8 mouse cellular contexts compared by ENCODE assay signal in genomic region chrX:106027343-106027674, GRCm38 (mm10). TPM values are rescaled to one million over a fixed set of nuclear protein-coding genes. Genes with fewer than 3 reads are reported as not detected.
DNase-seq lines count a peak whose midpoint lies in the region; ATAC-seq and TF ChIP-seq lines count a peak whose summit lies in the region.

No protein-coding gene starts in this region.

- TF ChIP-seq CTCF in G1E (IDR thresholded peaks at IDR 0.05; ENCODE audit: low read depth, low read length) = no peak

- no peak for ATAC-seq in heart, embryonic 14.5 days (ENCODE audit: insufficient number of reproducible peaks, insufficient read depth, low FRiP score, low read depth)
- ATAC-seq in G1E (ENCODE audit: extremely low read depth, insufficient number of reproducible peaks, low FRiP score, poor library complexity, severe bottlenecking) = no peak
- ATAC-seq in hindbrain, embryonic 11.5 days (ENCODE audit: low FRiP score) = no peak; the same call in 1 of the 2 replicates

- no peaks in the 10 kb centered on the region for H3K27me3 ChIP-seq in heart, embryonic 14.5 days (ENCODE audit: control insufficient read depth, insufficient read depth, low read length)
- no peaks in the 10 kb centered on the region for H3K27me3 ChIP-seq in G1E (ENCODE audit: insufficient read depth, low read length)
- no peaks in the 10 kb centered on the region for H3K27me3 ChIP-seq in hindbrain, embryonic 11.5 days (ENCODE audit: control insufficient read depth, insufficient read depth, low read length)
- peaks cover 2% of the 10 kb centered on the region for H3K27me3 ChIP-seq in megakaryocyte, embryonic 14.5 days (replicated peaks)

- H3K4me2 ChIP-seq in heart, embryonic 14.5 days (ENCODE audit: low read length) = peak overlapping the region; percentile 60
- H3K4me2 ChIP-seq in hindbrain, embryonic 11.5 days (replicated peaks; ENCODE audit: low read depth, low read length) = peak overlapping the region; percentile 25

- WGBS in heart, embryonic 14.5 days = 17% methylated on average over 8 of the region's 8 CpGs
- WGBS in hindbrain, embryonic 11.5 days = 28% methylated on average over 8 of the region's 8 CpGs

- no peaks in the 10 kb centered on the region for H3K9me3 ChIP-seq in heart, embryonic 14.5 days (ENCODE audit: control insufficient read depth, low read length)
- H3K9me3 ChIP-seq in G1E (replicated peaks) = no peaks in the 10 kb centered on the region
- no peaks in the 10 kb centered on the region for H3K9me3 ChIP-seq in hindbrain, embryonic 11.5 days (ENCODE audit: control insufficient read depth, low read length)
- no peaks in the 10 kb centered on the region for H3K9me3 ChIP-seq in megakaryocyte, embryonic 14.5 days

- H3K4me3 ChIP-seq in heart, embryonic 14.5 days (ENCODE audit: control insufficient read depth in 1 of 2, insufficient read depth in 1 of 2, low read depth in 1 of 2, low read length in 2 of 2) = peak overlapping the region; percentile 53 to 76
- H3K4me3 ChIP-seq in G1E (ENCODE audit: low read depth, low read length) = peak overlapping the region; percentile 72
- peak overlapping the region; percentile 40 for H3K4me3 ChIP-seq in hindbrain, embryonic 11.5 days (ENCODE audit: low read depth, low read length)
- H3K4me3 ChIP-seq in megakaryocyte, embryonic 14.5 days (replicated peaks) = peak overlapping the region; percentile 93

- peak overlapping the region; percentile 81 to 84 for H3K27ac ChIP-seq in heart, embryonic 14.5 days (replicated peaks in 1 of 2; ENCODE audit: control insufficient read depth in 1 of 2, insufficient read depth in 1 of 2, low read depth in 2 of 2, low read length in 2 of 2)
- H3K27ac ChIP-seq in hindbrain, embryonic 11.5 days (ENCODE audit: low read depth, low read length) = peak overlapping the region; percentile 54; the same call in 1 of the 2 replicates

- H3K4me1 ChIP-seq in heart, embryonic 14.5 days (ENCODE audit: control insufficient read depth in 2 of 2, insufficient read depth in 2 of 2, low read length in 2 of 2) = no peaks in the 10 kb centered on the region; a peak in 1 of 4 replicates
- H3K4me1 ChIP-seq in G1E (ENCODE audit: insufficient read depth, low read depth, low read length) = peaks cover 12% of the 10 kb centered on the region
- H3K4me1 ChIP-seq in hindbrain, embryonic 11.5 days (replicated peaks; ENCODE audit: control insufficient read depth, insufficient read depth, low read length) = no peaks in the 10 kb centered on the region
- peaks cover 18% of the 10 kb centered on the region; the same call in 1 of the 2 replicates for H3K4me1 ChIP-seq in megakaryocyte, embryonic 14.5 days

- peak overlapping the region; percentile 71 for H3K9ac ChIP-seq in heart, embryonic 14.5 days (ENCODE audit: low read length)
- peak overlapping the region; percentile 58 for H3K9ac ChIP-seq in hindbrain, embryonic 11.5 days (ENCODE audit: low read depth, low read length)

- peaks cover 5% of the 10 kb centered on the region; the same call in 1 of the 2 replicates for H3K36me3 ChIP-seq in heart, embryonic 14.5 days (ENCODE audit: control insufficient read depth, insufficient read depth, low read length)
- peaks cover 5% of the 10 kb centered on the region for H3K36me3 ChIP-seq in G1E (replicated peaks)
- H3K36me3 ChIP-seq in hindbrain, embryonic 11.5 days (ENCODE audit: control insufficient read depth, insufficient read depth, low read length) = no peaks in the 10 kb centered on the region
- H3K36me3 ChIP-seq in megakaryocyte, embryonic 14.5 days (replicated peaks; ENCODE audit: low read length) = peaks cover 7% of the 10 kb centered on the region

- DNase-seq in heart, adult 9 months (ENCODE audit: low spot score in 2 of 2) = no peak
- DNase-seq in G1E (ENCODE audit: low spot score) = no peak
- DNase-seq in hindbrain, embryonic 11.5 days (ENCODE audit: low spot score) = no peak
- DNase-seq in adrenal gland, postnatal 36 days = no peak
- DNase-seq in frontal cortex, postnatal 36 days (ENCODE audit: low spot score in 2 of 2) = no peak
- DNase-seq in gastrocnemius, adult 18-20 months (ENCODE audit: low spot score) = no peak

RNA-seq across cellular contexts. Expression of gene Atp7a, which starts 0.2 kb away (rescaled TPM):
- polyA plus RNA-seq in heart, embryonic 14.5 days (2014; fragmentation: Nextera tagmentation; extraction: Ambion mirVana) = 16.6 and 17.1 TPM in 2 replicates
- 36.4 and 49.7 TPM in 2 replicates for total RNA-seq in G1E (2014; fragmentation: Nextera tagmentation)
- 15.5 and 20.3 TPM in 2 replicates for total RNA-seq in G1E (2017)
- 0.74 and 1.1 TPM in 2 replicates for polyA plus RNA-seq in G1E (2012)
- 25.3 and 28.0 TPM in 2 replicates for polyA plus RNA-seq in hindbrain, embryonic 11.5 days (2014; fragmentation: Nextera tagmentation; extraction: Ambion mirVana)
- 0.06 TPM in 1 of 2 replicates, not detected in the other for polyA plus RNA-seq in megakaryocyte, embryonic 14.5 days (2012; ENCODE audit: insufficient read depth, low replicate concordance)
- 10 to 100 TPM; 43.6 to 44.4 TPM for total RNA-seq in adrenal gland, postnatal 36 days (2021)
- total RNA-seq in gastrocnemius, adult 18-20 months (2021) = 1 to 10 TPM; 7.2 to 7.5 TPM

RNA-seq across cellular contexts. Expression of gene Cox7b, which starts 11.8 kb away (rescaled TPM):
- 1,059 and 1,079 TPM in 2 replicates for polyA plus RNA-seq in heart, embryonic 14.5 days (2014; fragmentation: Nextera tagmentation; extraction: Ambion mirVana)
- total RNA-seq in G1E (2014; fragmentation: Nextera tagmentation) (53.8 and 103 TPM in 2 replicates), G1E (2017) (513 and 603 TPM in 2 replicates)
- polyA plus RNA-seq in G1E (2012) = 12.7 and 16.1 TPM in 2 replicates
- 291 and 309 TPM in 2 replicates for polyA plus RNA-seq in hindbrain, embryonic 11.5 days (2014; fragmentation: Nextera tagmentation; extraction: Ambion mirVana)
- 5.5 and 18.9 TPM in 2 replicates for polyA plus RNA-seq in megakaryocyte, embryonic 14.5 days (2012; ENCODE audit: insufficient read depth, low replicate concordance)
- 100 to 1,000 TPM; 439 to 509 TPM for total RNA-seq in adrenal gland, postnatal 36 days (2021)
- 100 to 1,000 TPM; 834 to 889 TPM for total RNA-seq in gastrocnemius, adult 18-20 months (2021)

RNA-seq across cellular contexts. Expression of gene Magt1, which starts 15.6 kb away (rescaled TPM):
- polyA plus RNA-seq in heart, embryonic 14.5 days (2014; fragmentation: Nextera tagmentation; extraction: Ambion mirVana) = 46.5 and 47.1 TPM in 2 replicates
- total RNA-seq in G1E (2014; fragmentation: Nextera tagmentation) (53.4 and 58.1 TPM in 2 replicates), G1E (2017) (71.6 and 75.9 TPM in 2 replicates)
- 3.3 and 3.4 TPM in 2 replicates for polyA plus RNA-seq in G1E (2012)
- 47.1 and 55.7 TPM in 2 replicates for polyA plus RNA-seq in hindbrain, embryonic 11.5 days (2014; fragmentation: Nextera tagmentation; extraction: Ambion mirVana)
- polyA plus RNA-seq in megakaryocyte, embryonic 14.5 days (2012; ENCODE audit: insufficient read depth, low replicate concordance) = 7.8 TPM in 1 of 2 replicates, not detected in the other
- total RNA-seq in adrenal gland, postnatal 36 days (2021) = 10 to 100 TPM; 58.0 to 61.3 TPM
- total RNA-seq in gastrocnemius, adult 18-20 months (2021) = 10 to 100 TPM; 26.5 to 27.0 TPM

Comparison
In these comparisons a context has a peak if more than half of its experiments do, and no peak if none do; other contexts are left out.
1. H3K4me3 ChIP-seq: peak in every context shown above with its lines; median percentile 93 in megakaryocyte, embryonic 14.5 days; 72 in G1E; 64 in heart, embryonic 14.5 days; 40 in hindbrain, embryonic 11.5 days.
2. RNA of gene Cox7b, which starts 11.8 kb away (polyA plus RNA-seq): 1,059 to 1,079 TPM in heart, embryonic 14.5 days and 291 to 309 TPM in hindbrain, embryonic 11.5 days; 5.5 to 18.9 TPM in megakaryocyte, embryonic 14.5 days and 12.7 to 16.1 TPM in G1E; every median in the first group is over 10 times any median in the second.